Mouse (Mus musculus) kidney, postnatal 0 days (tissue): ENCODE results near the gene Olfr248. TPM values are rescaled to one million over a fixed set of nuclear protein-coding genes. Genes with fewer than 3 reads are reported as not detected.

Source experiments
- ATAC-seq: fragments of 200-750 bp; cut with Nextera tagmentation; replicated peaks from 2 replicates; pipeline ENCODE4 v1.8.0; 2017; ENCODE audit warnings: low read depth, moderate number of reproducible peaks, moderate TSS enrichment, moderate library complexity; ENCODE audit not compliant: low FRiP score
- DNase-seq: peaks from one replicate; pipeline ENCODE4 v3.0.0-alpha.2; 2016; ENCODE audit warnings: low spot score
- H3K27ac ChIP-seq: fragments of 300-500 bp; sonication (generic); 2 replicates; pipeline ENCODE4 v1.5.1; 2014; ENCODE audit warnings: mild to moderate bottlenecking
- H3K27me3 ChIP-seq: fragments of 300-500 bp; sonication (generic); 2 replicates; pipeline ENCODE4 v1.6.1; 2014; ENCODE audit warnings: low read length, mixed read lengths; ENCODE audit not compliant: insufficient read depth
- H3K36me3 ChIP-seq: fragments of 300-500 bp; sonication (generic); 2 replicates; pipeline ENCODE4 v1.6.1; 2014; ENCODE audit warnings: low read length, mixed read lengths; ENCODE audit not compliant: insufficient read depth
- H3K4me1 ChIP-seq: fragments of 300-500 bp; sonication (generic); replicated peaks from 2 replicates; pipeline ENCODE4 v1.6.1; 2014; ENCODE audit warnings: antibody characterized with exemption, low read length, mixed read lengths; ENCODE audit not compliant: insufficient read depth
- H3K4me2 ChIP-seq: fragments of 300-500 bp; sonication (generic); 2 replicates; pipeline ENCODE4 v1.6.1; 2014; ENCODE audit warnings: mild to moderate bottlenecking, low read length, moderate library complexity, mixed read lengths
- H3K4me3 ChIP-seq: fragments of 300-500 bp; sonication (generic); replicated peaks from 2 replicates; pipeline ENCODE4 v1.5.1; 2014; ENCODE audit warnings: low read depth, low read length
- H3K9ac ChIP-seq: fragments of 300-500 bp; sonication (generic); 2 replicates; pipeline ENCODE4 v1.6.1; 2014; ENCODE audit warnings: low read depth, low read length
- H3K9me3 ChIP-seq: fragments of 300-500 bp; sonication (generic); replicated peaks from 2 replicates; pipeline ENCODE4 v1.6.1; 2016; ENCODE audit warnings: low read length, inconsistent platforms, mixed read lengths
- CTCF ChIP-seq: IDR thresholded peaks from 2 replicates; pipeline ENCODE4 v1.5.1; 2016; ENCODE audit warnings: antibody characterized with exemption, low read depth, mild to moderate bottlenecking, moderate library complexity
- WGBS: fragments of 180-500 bp; shearing (Covaris S2); extraction: QIAGEN DNeasy Blood & Tissue Kit; methylation state at CpG from one replicate; pipeline ENCODE4 v1.1.7; 2014; 5-methylcytosine and 5-hydroxymethylcytosine counted together
- polyA plus RNA-seq: library from polyadenylated mRNA; unstranded; fragments of >200 nt; fragmentation: Nextera tagmentation; extraction: Ambion mirVana; gene quantifications from 2 replicates; pipeline ENCODE4 v1.2.1, GENCODE M21; 2015

Olfr248 gene
- polyA plus RNA-seq, 1 experiment from 2014 or later, result not detected

DNA sequence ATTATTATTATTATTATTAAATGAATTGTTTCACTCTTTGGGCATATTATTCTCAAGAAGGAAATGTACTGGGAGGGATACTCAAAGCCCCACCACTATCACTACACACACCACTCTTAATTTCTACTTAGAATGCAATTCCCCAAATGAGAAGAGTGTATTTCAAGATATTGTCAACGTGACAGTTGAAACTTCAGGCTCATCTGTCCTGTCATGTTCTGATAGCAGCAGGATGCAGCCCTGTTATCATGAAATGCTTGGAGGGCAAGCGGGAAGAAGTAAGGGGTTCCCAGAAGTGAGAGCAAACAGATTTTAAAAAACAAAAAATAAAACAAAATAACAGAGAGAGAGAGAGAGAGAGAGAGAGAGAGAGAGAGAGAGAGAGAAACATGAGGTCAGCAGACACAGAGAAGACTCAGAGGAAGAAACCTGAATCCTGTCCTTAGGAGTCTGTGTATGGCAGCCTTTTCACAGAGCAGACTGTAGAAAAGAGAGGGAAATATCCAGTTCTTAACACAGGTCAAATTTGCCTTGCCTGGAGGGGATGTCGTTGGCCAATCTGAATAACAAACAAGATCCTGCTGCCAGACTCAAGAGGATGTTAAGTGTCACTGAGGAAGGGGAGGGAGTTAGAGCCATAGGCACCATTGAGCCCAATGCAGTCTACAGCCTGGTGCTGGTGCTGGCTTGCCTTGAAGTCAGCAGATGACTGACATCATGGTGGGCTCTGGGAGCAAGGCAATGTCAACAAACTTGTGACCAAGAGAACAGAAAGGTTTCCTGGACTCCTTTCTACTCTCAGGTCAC, 35.5 kb downstream of the Olfr248 start:
- Histone ChIP-seq H3K4me3 (no peak overlapping the region), H3K9me3 (no peaks in the 10 kb centered on the region), H3K4me2 (no peak overlapping the region), H3K27me3 (no peaks in the 10 kb centered on the region), H3K27ac (no peak overlapping the region), H3K36me3 (no peaks in the 10 kb centered on the region), H3K9ac (no peak overlapping the region), H3K4me1 (no peaks in the 10 kb centered on the region)
- ATAC-seq (no peak), DNase-seq (no peak)
- TF ChIP-seq CTCF, result no peak
- WGBS, result 56% methylated on average over 3 of the region's 3 CpGs

DNA sequence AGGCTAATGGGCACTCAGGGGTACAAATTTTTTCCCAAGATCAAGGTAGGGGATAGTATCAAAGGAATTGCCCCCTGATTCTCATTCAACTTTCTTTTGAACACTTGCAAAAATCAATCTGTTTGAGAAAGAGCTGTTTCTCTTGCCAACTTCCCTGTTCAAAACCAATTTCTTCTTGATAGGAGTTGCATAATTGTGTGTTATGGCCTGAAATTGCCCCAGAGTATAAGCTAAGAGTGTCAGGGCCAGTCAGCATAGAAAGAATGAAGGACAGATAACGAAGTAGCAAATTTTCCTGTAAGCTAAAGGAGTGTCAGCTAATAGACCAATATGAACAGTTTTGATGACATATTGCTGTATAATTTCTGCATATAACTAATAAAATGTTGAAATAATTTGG, 36.6 kb downstream of the Olfr248 start:
- Histone ChIP-seq H3K36me3 (no peaks in the 10 kb centered on the region), H3K27me3 (no peaks in the 10 kb centered on the region), H3K4me1 (no peaks in the 10 kb centered on the region), H3K4me3 (no peak overlapping the region), H3K4me2 (no peak overlapping the region), H3K9ac (no peak overlapping the region), H3K27ac (no peak overlapping the region), H3K9me3 (no peaks in the 10 kb centered on the region)
- WGBS, result 76% methylated on average over 1 of the region's 1 CpGs
- no peak for TF ChIP-seq CTCF
- ATAC-seq (no peak), DNase-seq (no peak)

- Histone ChIP-seq H3K9me3 (no peaks in the 10 kb centered on the region), H3K27me3 (no peaks in the 10 kb centered on the region), H3K9ac (no peak overlapping the region), H3K4me2 (no peak overlapping the region), H3K27ac (no peak overlapping the region), H3K36me3 (no peaks in the 10 kb centered on the region), H3K4me1 (no peaks in the 10 kb centered on the region), H3K4me3 (no peak overlapping the region)
- 83% methylated on average over 2 of the region's 2 CpGs for WGBS
- ATAC-seq (no peak), DNase-seq (no peak)
- TF ChIP-seq CTCF, result no peak
Observed at GRCm38 (mm10) chr1:174428407-174428806, 37.6 kb downstream of the Olfr248 start.

GRCm38 (mm10) chr1:174434121-174434520, 43.3 kb downstream of the Olfr248 start:
- no peak overlapping the region for H3K4me3 ChIP-seq
- 36% methylated on average over 1 of the region's 1 CpGs for WGBS
- no peak for TF ChIP-seq CTCF
- ATAC-seq (no peak), DNase-seq (no peak)
- H3K4me1 ChIP-seq, result no peaks in the 10 kb centered on the region
- no peaks in the 10 kb centered on the region for H3K36me3 ChIP-seq
- H3K4me2 ChIP-seq, result no peak overlapping the region
- H3K9me3 ChIP-seq, result no peaks in the 10 kb centered on the region
- H3K9ac ChIP-seq, result no peak overlapping the region
- H3K27ac ChIP-seq, result no peak overlapping the region
- no peaks in the 10 kb centered on the region for H3K27me3 ChIP-seq

Other genes with a start within 250 kb of the Olfr248 start
- not detected in 2 replicates for gene Olfr420, start 235.4 kb upstream of the Olfr248 start, polyA plus RNA-seq
- 0.08 and 0.12 TPM in 2 replicates for gene Spta1, start 218.3 kb upstream of the Olfr248 start, polyA plus RNA-seq
- not detected in 2 replicates for gene Olfr419, start 139.0 kb upstream of the Olfr248 start, polyA plus RNA-seq
- gene Mptx1, start 60.5 kb upstream of the Olfr248 start, polyA plus RNA-seq, result not detected in 2 replicates
- gene Olfr417, start 25.9 kb upstream of the Olfr248 start, polyA plus RNA-seq, result not detected in 2 replicates
- gene Olfr414, start 33.0 kb downstream of the Olfr248 start, polyA plus RNA-seq, result not detected in 2 replicates
- not detected in 2 replicates for gene Olfr220, start 51.0 kb downstream of the Olfr248 start, polyA plus RNA-seq
- gene Fmn2, start 110.8 kb downstream of the Olfr248 start, polyA plus RNA-seq, result 0.14 and 0.33 TPM in 2 replicates